Mouse (Mus musculus) lung, embryonic 14.5 days (tissue): ENCODE results near the gene Dlg4. TPM values are rescaled to one million over a fixed set of nuclear protein-coding genes. Genes with fewer than 3 reads are reported as not detected.
"Not testable (repeated sequence)": the region's sequence is repeated elsewhere in the genome, so short reads cannot be mapped to it uniquely, and the experiment has no call there.

Experiments
- ATAC-seq: fragments of 200-750 bp; cut with Nextera tagmentation; 2 replicates; pipeline ENCODE4 v1.8.0; 2017; ENCODE audit warnings: mild to moderate bottlenecking, moderate TSS enrichment, moderate library complexity; ENCODE audit not compliant: insufficient read depth
- DNase-seq: peaks from one replicate; pipeline ENCODE4 v3.0.0-alpha.2; 2015
- H3K27ac ChIP-seq: fragments of 300-500 bp; sonication (generic); 2 replicates; pipeline ENCODE4 v1.5.1; 2014; ENCODE audit warnings: low read depth, mild to moderate bottlenecking, moderate library complexity
- H3K27me3 ChIP-seq: fragments of 300-500 bp; sonication (generic); 2 replicates; pipeline ENCODE4 v1.6.1; 2014; ENCODE audit warnings: low read length, control low read depth; ENCODE audit not compliant: insufficient read depth
- H3K36me3 ChIP-seq: fragments of 300-500 bp; sonication (generic); 2 replicates; pipeline ENCODE4 v1.6.1; 2014; ENCODE audit warnings: control low read depth; ENCODE audit not compliant: insufficient read depth
- H3K4me1 ChIP-seq: fragments of 300-500 bp; sonication (generic); 2 replicates; pipeline ENCODE4 v1.6.1; 2014; ENCODE audit warnings: antibody characterized with exemption, control low read depth; ENCODE audit not compliant: insufficient read depth
- H3K4me2 ChIP-seq: fragments of 300-500 bp; sonication (generic); 2 replicates; pipeline ENCODE4 v1.6.1; 2014; ENCODE audit warnings: mild to moderate bottlenecking
- H3K4me3 ChIP-seq: fragments of 300-500 bp; sonication (generic); 2 replicates; pipeline ENCODE4 v1.5.1; 2014; ENCODE audit warnings: low read depth, low read length
- H3K9ac ChIP-seq: fragments of 300-500 bp; sonication (generic); 2 replicates; pipeline ENCODE4 v1.6.1; 2014
- H3K9me3 ChIP-seq: fragments of 300-500 bp; sonication (generic); 2 replicates; pipeline ENCODE4 v1.6.1; 2016; ENCODE audit warnings: low read depth, low read length, control low read depth
- CTCF ChIP-seq: IDR thresholded peaks from 2 replicates; pipeline ENCODE4 v1.5.1; 2016; ENCODE audit warnings: antibody characterized with exemption, low read depth
- WGBS: fragments of 180-500 bp; shearing (Covaris S2); extraction: QIAGEN DNeasy Blood & Tissue Kit; methylation state at CpG from one replicate; pipeline ENCODE4 v1.1.7; 2014; 5-methylcytosine and 5-hydroxymethylcytosine counted together
- polyA plus RNA-seq: library from polyadenylated mRNA; unstranded; fragments of >200 nt; fragmentation: Nextera tagmentation; extraction: Ambion mirVana; gene quantifications from 2 replicates; pipeline ENCODE4 v1.2.1, GENCODE M21; 2014

The Dlg4 gene
- polyA plus RNA-seq, 1 experiment from 2014 or later = 7.4 TPM

- DNase-seq = no peak
- WGBS = 80% methylated on average over 3 of the region's 3 CpGs
- peaks cover 57% of the 10 kb centered on the region for H3K36me3 ChIP-seq
Observed at GRCm38 (mm10) chr11:70013408-70013807, 3.3 kb upstream of the Dlg4 start.

GRCm38 (mm10) chr11:70014051-70014450 lies 2.7 kb upstream of the Dlg4 start:
- 0 out of 2 replicates have a peak overlapping the region, but pooled peaks have one; percentile 54 for H3K4me3 ChIP-seq
- H3K4me1 ChIP-seq = peaks cover 8% of the 10 kb centered on the region
- no peak for TF ChIP-seq CTCF
- H3K9ac ChIP-seq = no peak overlapping the region
- peak overlapping the region; percentile 82 for H3K4me2 ChIP-seq
- ATAC-seq (no peak), DNase-seq (no peak)
- no peaks in the 10 kb centered on the region for H3K27me3 ChIP-seq
- no peaks in the 10 kb centered on the region for H3K9me3 ChIP-seq
- 54% methylated on average over 5 of the region's 5 CpGs for WGBS
- peaks cover 51% of the 10 kb centered on the region for H3K36me3 ChIP-seq
- no peak overlapping the region for H3K27ac ChIP-seq

More at GRCm38 (mm10) chr11:70013408-70013807, 3.3 kb upstream of the Dlg4 start:
- H3K4me1 ChIP-seq = 0 out of 2 replicates have a peak, but pooled peaks cover 7% of the 10 kb centered on the region
- no peaks in the 10 kb centered on the region for H3K27me3 ChIP-seq
- no peaks in the 10 kb centered on the region for H3K9me3 ChIP-seq
- no peak for ATAC-seq
- no peak for TF ChIP-seq CTCF
- no peak overlapping the region for H3K9ac ChIP-seq
- H3K4me3 ChIP-seq = no peak overlapping the region
- H3K4me2 ChIP-seq = no peak overlapping the region
- H3K27ac ChIP-seq = no peak overlapping the region

- peak; percentile 92 for DNase-seq
- peaks cover 14% of the 10 kb centered on the region for H3K4me1 ChIP-seq
- WGBS = under 1% methylated on average over 35 of the region's 35 CpGs
- peaks cover 41% of the 10 kb centered on the region for H3K36me3 ChIP-seq
- TF ChIP-seq CTCF = peak; percentile 62
- ATAC-seq = peak; percentile 76
- H3K4me3 ChIP-seq = peak within 1 kb of the TSS; percentile 54
- H3K27ac ChIP-seq = peak within 1 kb of the TSS; percentile 48; the same call in 1 of the 2 replicates
- H3K9ac ChIP-seq = peak within 1 kb of the TSS; percentile 69
- H3K4me2 ChIP-seq = peak within 1 kb of the TSS; percentile 82
- H3K9me3 ChIP-seq = no peaks in the 10 kb centered on the region
- no peaks in the 10 kb centered on the region for H3K27me3 ChIP-seq
Observed at GRCm38 (mm10) chr11:70014880-70015558, 1.7 kb upstream of the Dlg4 start, which contains the start of gene Acadvl. Gene Acadvl (minus strand): TSS chr11:70015411.

- H3K9ac ChIP-seq = no peak overlapping the region
- peak overlapping the region; percentile 54 for H3K4me3 ChIP-seq
- DNase-seq (no peak), ATAC-seq (no peak)
- H3K9me3 ChIP-seq = no peaks in the 10 kb centered on the region
- no peak for TF ChIP-seq CTCF
- H3K27me3 ChIP-seq = no peaks in the 10 kb centered on the region
- peak overlapping the region; percentile 82 for H3K4me2 ChIP-seq
- H3K36me3 ChIP-seq = peaks cover 35% of the 10 kb centered on the region
- no peak overlapping the region for H3K27ac ChIP-seq
- WGBS = 65% methylated on average over 6 of the region's 6 CpGs
- H3K4me1 ChIP-seq = peaks cover 14% of the 10 kb centered on the region
Observed at GRCm38 (mm10) chr11:70015677-70016076, 1.1 kb upstream of the Dlg4 start.

GRCm38 (mm10) chr11:70016177-70016576 lies 565 bp upstream of the Dlg4 start:
- not testable (repeated sequence) for H3K4me2 ChIP-seq, H3K9ac ChIP-seq, H3K9me3 ChIP-seq, ATAC-seq, DNase-seq, H3K27me3 ChIP-seq, H3K27ac ChIP-seq, H3K4me3 ChIP-seq
- 80% methylated on average over 2 of the region's 2 CpGs for WGBS
- H3K4me1 ChIP-seq = peaks cover 14% of the 10 kb centered on the region
- H3K36me3 ChIP-seq = peaks cover 30% of the 10 kb centered on the region

- peaks cover 19% of the 10 kb centered on the region for H3K36me3 ChIP-seq
- WGBS = 38% methylated on average over 7 of the region's 7 CpGs
- H3K4me2 ChIP-seq = peak overlapping the region; percentile 93
- peak overlapping the region; percentile 38; the same call in 1 of the 2 replicates for H3K27ac ChIP-seq
- H3K9ac ChIP-seq = peak overlapping the region; percentile 80; the same call in 1 of the 2 replicates
- no peaks in the 10 kb centered on the region for H3K27me3 ChIP-seq
- H3K4me1 ChIP-seq = peaks cover 14% of the 10 kb centered on the region
- no peak for DNase-seq
- ATAC-seq = no peak
- no peak overlapping the region for H3K4me3 ChIP-seq
- no peak for TF ChIP-seq CTCF
- H3K9me3 ChIP-seq = no peaks in the 10 kb centered on the region
Observed at GRCm38 (mm10) chr11:70017199-70017767, 541 bp downstream of the Dlg4 start.

GRCm38 (mm10) chr11:70018131-70018990 lies 1.6 kb downstream of the Dlg4 start:
- Histone ChIP-seq H3K4me1 (peaks cover 16% of the 10 kb centered on the region), H3K4me3 (peak overlapping the region; percentile 66), H3K4me2 (peak overlapping the region; percentile 93), H3K27ac (peak overlapping the region; percentile 88), H3K27me3 (no peaks in the 10 kb centered on the region), H3K9me3 (no peaks in the 10 kb centered on the region), H3K36me3 (peaks cover 8% of the 10 kb centered on the region; the same call in 1 of the 2 replicates), H3K9ac (peak overlapping the region; percentile 80)
- DNase-seq (peak; percentile 86), ATAC-seq (no peak)
- no peak for TF ChIP-seq CTCF
- 1% methylated on average over 24 of the region's 25 CpGs for WGBS
